Mouse (Mus musculus) testis, adult 2 months (tissue): ENCODE measurements around the gene Ubap1.

Source experiments
- CTCF ChIP-seq: fragments of 200-500 bp; IDR thresholded peaks from 2 replicates; pipeline ENCODE4 v1.5.1; 2012; ENCODE audit warnings: low read depth, mild to moderate bottlenecking, inconsistent platforms, low read length, moderate library complexity; ENCODE audit not compliant: control insufficient read depth, insufficient read depth, insufficient replicate concordance
- POLR2A ChIP-seq: fragments of 200-500 bp; IDR thresholded peaks from 2 replicates; pipeline ENCODE4 v1.6.1; 2012; ENCODE audit warnings: low read depth, mild to moderate bottlenecking, inconsistent platforms, low read length, moderate library complexity; ENCODE audit not compliant: control insufficient read depth

DNA sequence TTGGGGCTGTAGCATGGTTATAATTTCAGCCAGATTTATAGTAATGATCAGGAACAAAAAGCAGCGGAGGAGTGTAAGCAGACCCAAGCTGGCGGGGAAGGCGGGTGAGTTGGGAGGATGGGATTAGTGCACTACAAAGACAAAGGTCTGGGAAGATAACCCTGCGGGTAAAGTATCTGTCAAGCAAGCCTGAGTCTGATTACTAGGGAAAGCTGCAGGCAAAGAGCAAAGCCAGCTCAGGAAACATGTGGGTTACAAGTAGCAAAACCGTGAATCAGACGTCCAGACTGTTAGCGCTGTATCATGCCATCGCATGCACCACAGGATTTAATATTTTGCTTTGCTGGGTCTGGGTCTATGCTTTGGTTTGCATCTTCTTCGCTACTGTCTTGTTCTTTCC, 57.8 kb downstream of the Ubap1 start:
- TF ChIP-seq CTCF (no peak), POLR2A (no peak)
